Comparison of ENCODE assay signal across 8 mouse cellular contexts in genomic region chr1:36064223-36064622, GRCm38 (mm10). TPM values are rescaled to one million over a fixed set of nuclear protein-coding genes. Genes with fewer than 3 reads are reported as not detected.
DNase-seq lines count a peak whose midpoint lies in the region; ATAC-seq and TF ChIP-seq lines count a peak whose summit lies in the region.

No protein-coding gene starts in this region.

- H3K9me3 ChIP-seq in limb, embryonic 12.5 days: no peaks in the 10 kb centered on the region
- H3K9me3 ChIP-seq in stomach, postnatal 0 days (ENCODE audit: control insufficient read depth, low read length): no peaks in the 10 kb centered on the region

- peak overlapping the region; percentile 51 for H3K4me2 ChIP-seq in limb, embryonic 12.5 days
- peak overlapping the region; percentile 53; the same call in 1 of the 2 replicates for H3K4me2 ChIP-seq in stomach, postnatal 0 days (replicated peaks; ENCODE audit: low read depth)

- no peak overlapping the region for H3K27ac ChIP-seq in limb, embryonic 12.5 days
- H3K27ac ChIP-seq in stomach, postnatal 0 days (replicated peaks): no peak overlapping the region

- no peaks in the 10 kb centered on the region for H3K36me3 ChIP-seq in limb, embryonic 12.5 days
- no peaks in the 10 kb centered on the region for H3K36me3 ChIP-seq in stomach, postnatal 0 days (ENCODE audit: control insufficient read depth, insufficient read depth, low read length)

- peak overlapping the region; percentile 20; the same call in 1 of the 2 replicates for H3K4me3 ChIP-seq in limb, embryonic 12.5 days (replicated peaks)
- H3K4me3 ChIP-seq in stomach, postnatal 0 days (ENCODE audit: low read depth, low read length): no peak overlapping the region

- peak; percentile 2 for DNase-seq in gastrocnemius, postnatal 25 days
- DNase-seq in gastrocnemius, postnatal 10 days: no peak
- peak; percentile 1 to 6 for DNase-seq in spleen, postnatal 14 days (ENCODE audit: low spot score in 2 of 2)
- DNase-seq in spleen, postnatal 36 days (ENCODE audit: low spot score in 2 of 2): no peak
- DNase-seq in stomach, postnatal 0 days (ENCODE audit: low spot score): peak; percentile 9
- DNase-seq in left cerebral cortex, postnatal 4 days: no peak

- intact Hi-C loops in left cerebral cortex, postnatal 4 days (cut with DNase I): loop anchor here (10.0 kb wide), 1 partner anchor 1029 kb away; no protein-coding TSS in a partner anchor

- H3K9ac ChIP-seq in limb, embryonic 12.5 days (replicated peaks): no peak overlapping the region
- H3K9ac ChIP-seq in stomach, postnatal 0 days (ENCODE audit: low read length): peak overlapping the region; percentile 31; the same call in 1 of the 2 replicates

- WGBS in limb, embryonic 12.5 days: 49% methylated on average over 4 of the region's 4 CpGs
- WGBS in stomach, postnatal 0 days: 62% methylated on average over 4 of the region's 4 CpGs

- no peak for TF ChIP-seq EP300 in stomach, postnatal 0 days (optimal IDR thresholded peaks at IDR 0.05)

- ATAC-seq in limb, embryonic 12.5 days (ENCODE audit: insufficient number of reproducible peaks, insufficient read depth, low FRiP score, low TSS enrichment, low read depth): no peak
- ATAC-seq in stomach, postnatal 0 days (ENCODE audit: low FRiP score, low TSS enrichment): no peak
- no peak for ATAC-seq in CD4-positive, CD25-positive, alpha-beta regulatory T cell, adult 4 months

- H3K4me1 ChIP-seq in limb, embryonic 12.5 days (replicated peaks): peaks cover 25% of the 10 kb centered on the region
- peaks cover 3% of the 10 kb centered on the region; the same call in 1 of the 2 replicates for H3K4me1 ChIP-seq in stomach, postnatal 0 days (replicated peaks; ENCODE audit: control insufficient read depth, insufficient read depth)

- peaks cover 14% of the 10 kb centered on the region for H3K27me3 ChIP-seq in limb, embryonic 12.5 days
- H3K27me3 ChIP-seq in stomach, postnatal 0 days (ENCODE audit: control insufficient read depth, insufficient read depth, low read length): no peaks in the 10 kb centered on the region

- no peak for TF ChIP-seq CTCF in stomach, postnatal 0 days (IDR thresholded peaks at IDR 0.05; ENCODE audit: low read depth)

RNA-seq across cellular contexts. Expression of gene Hs6st1, which starts 4.0 kb away (rescaled TPM):
- total RNA-seq in gastrocnemius, postnatal 25 days (2021): 10 to 100 TPM; 20.0 to 20.8 TPM
- 10 to 100 TPM; 26.2 to 28.3 TPM for total RNA-seq in gastrocnemius, postnatal 10 days (2021)
- 4.9 and 12.0 TPM in 2 replicates for polyA plus RNA-seq in limb, embryonic 12.5 days (2016; fragmentation: Nextera tagmentation; extraction: Ambion mirVana)
- polyA plus RNA-seq in stomach, postnatal 0 days (2015; fragmentation: Nextera tagmentation; extraction: Ambion mirVana): 5.7 and 6.8 TPM in 2 replicates
- 1 to 10 TPM; 4.3 to 4.7 TPM for polyA plus RNA-seq in CD4-positive, CD25-positive, alpha-beta regulatory T cell, adult 4 months (2017; shearing (Covaris generic))
- total RNA-seq in left cerebral cortex, postnatal 4 days (2021): 10 to 100 TPM; 88.1 to 90.1 TPM

Comparison
In these comparisons a context has a peak if more than half of its experiments do, and no peak if none do; other contexts are left out.
1. DNase-seq: peak in gastrocnemius, postnatal 25 days (single experiment), spleen, postnatal 14 days (2 of 2) and stomach, postnatal 0 days (single experiment); none in gastrocnemius, postnatal 10 days (single experiment), spleen, postnatal 36 days (0 of 2) and left cerebral cortex, postnatal 4 days (single experiment).